Mouse (Mus musculus) heart, postnatal 0 days (tissue): ENCODE measurements at regions not wholly inside any gene's neighbourhood (a gene's known extent, or its start where the extent isn't known, plus 50 kb on each side); places are given as distances from the start of the nearest gene placed in this dataset.

Experiments
- ATAC-seq: fragments of 200-750 bp; cut with Nextera tagmentation; 2 replicates; pipeline ENCODE4 v1.8.0; 2017; ENCODE audit warnings: low read depth, moderate number of reproducible peaks, moderate library complexity; ENCODE audit not compliant: insufficient read depth
- DNase-seq: peaks from one replicate; pipeline ENCODE4 v3.0.0-alpha.2; 2016; ENCODE audit warnings: low spot score
- H3K27ac ChIP-seq: fragments of 300-500 bp; sonication (generic); 2 replicates; pipeline ENCODE4 v1.5.1; 2014; ENCODE audit warnings: low read depth, mild to moderate bottlenecking
- H3K27me3 ChIP-seq: fragments of 300-500 bp; sonication (generic); 2 replicates; pipeline ENCODE4 v1.6.1; 2014; ENCODE audit warnings: low read length, mixed read lengths; ENCODE audit not compliant: control insufficient read depth, insufficient read depth
- H3K36me3 ChIP-seq: fragments of 300-500 bp; sonication (generic); replicated peaks from 2 replicates; pipeline ENCODE4 v1.6.1; 2014; ENCODE audit warnings: low read length, mixed read lengths; ENCODE audit not compliant: control insufficient read depth, insufficient read depth
- H3K4me1 ChIP-seq: fragments of 300-500 bp; sonication (generic); 2 replicates; pipeline ENCODE4 v1.6.1; 2014; ENCODE audit warnings: antibody characterized with exemption; ENCODE audit not compliant: control insufficient read depth, insufficient read depth
- H3K4me2 ChIP-seq: fragments of 300-500 bp; sonication (generic); 2 replicates; pipeline ENCODE4 v1.6.1; 2014; ENCODE audit warnings: low read depth, mild to moderate bottlenecking, low read length, moderate library complexity
- H3K4me3 ChIP-seq: fragments of 300-500 bp; sonication (generic); 2 replicates; pipeline ENCODE4 v1.5.1; 2014; ENCODE audit warnings: low read depth, low read length
- H3K9ac ChIP-seq: fragments of 300-500 bp; sonication (generic); replicated peaks from 2 replicates; pipeline ENCODE4 v1.6.1; 2014; ENCODE audit warnings: low read depth, low read length, mixed read lengths
- H3K9me3 ChIP-seq: fragments of 300-500 bp; sonication (generic); replicated peaks from 2 replicates; pipeline ENCODE4 v1.6.1; 2016; ENCODE audit warnings: low read length; ENCODE audit not compliant: control insufficient read depth
- CTCF ChIP-seq: IDR thresholded peaks from 2 replicates; pipeline ENCODE4 v1.5.1; 2016; ENCODE audit warnings: antibody characterized with exemption, control low read depth, low read depth
- EP300 ChIP-seq: IDR thresholded peaks from 2 replicates; pipeline ENCODE4 v1.6.1; 2016; ENCODE audit warnings: antibody characterized with exemption, low read depth
- WGBS: fragments of 180-500 bp; shearing (Covaris S2); extraction: QIAGEN DNeasy Blood & Tissue Kit; methylation state at CpG from one replicate; pipeline ENCODE4 v1.1.7; 2014; 5-methylcytosine and 5-hydroxymethylcytosine counted together

DNA sequence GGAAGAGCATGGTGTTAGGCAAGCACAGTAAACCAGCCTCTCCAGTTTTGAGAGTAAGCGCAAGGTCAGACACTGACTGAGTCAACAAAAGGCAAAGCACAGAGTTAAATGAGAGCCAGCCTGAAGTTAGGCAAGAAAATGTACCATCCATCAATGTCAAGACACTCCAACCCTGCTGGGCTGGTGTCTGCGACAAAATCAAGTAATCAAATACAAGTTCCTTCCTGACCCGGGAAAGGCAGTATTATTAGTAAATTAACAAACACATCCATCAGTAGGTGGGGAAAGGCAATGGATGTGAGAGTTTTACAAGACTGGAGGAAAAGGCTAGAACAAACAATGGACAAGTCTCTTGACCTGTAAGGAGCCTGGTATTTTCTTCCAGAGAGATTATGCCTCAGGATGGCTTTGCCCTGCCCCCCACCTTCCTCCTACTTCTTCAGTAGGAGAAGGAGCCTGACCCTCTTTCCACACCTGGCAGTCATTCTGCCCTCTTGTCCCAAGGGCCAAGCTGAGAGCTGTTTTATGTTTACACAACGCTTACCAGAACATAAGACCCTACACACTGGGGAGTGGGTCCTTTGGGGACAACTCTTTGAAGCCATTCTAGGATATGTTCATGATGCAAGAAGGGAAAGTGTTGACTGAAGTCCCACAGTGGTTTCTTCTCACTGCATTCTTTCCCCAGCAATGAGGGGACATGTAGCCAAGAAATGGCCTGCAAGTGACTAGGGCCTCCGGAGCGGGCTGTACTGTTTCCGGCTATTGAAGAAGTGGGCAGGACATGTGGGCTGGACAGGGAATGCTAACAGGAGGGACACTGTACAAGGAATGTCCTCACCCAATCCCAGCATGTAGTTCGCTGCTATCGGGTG is 461.7 kb upstream of the Gm10131 start:
- no peak for TF ChIP-seq EP300
- TF ChIP-seq CTCF, result no peak
- WGBS, result 47% methylated on average over 9 of the region's 9 CpGs
- H3K4me2 ChIP-seq, result no peak overlapping the region
- ATAC-seq (peak; percentile 72), DNase-seq (peak; percentile 28)
- no peak overlapping the region for H3K9ac ChIP-seq
- no peaks in the 10 kb centered on the region for H3K27me3 ChIP-seq
- no peaks in the 10 kb centered on the region for H3K4me1 ChIP-seq
- no peaks in the 10 kb centered on the region for H3K36me3 ChIP-seq
- H3K27ac ChIP-seq, result no peak overlapping the region
- H3K4me3 ChIP-seq, result no peak overlapping the region
- no peaks in the 10 kb centered on the region for H3K9me3 ChIP-seq

GRCm38 (mm10) chr8:34571736-34572135 is 460.2 kb upstream of the Gm10131 start:
- TF ChIP-seq CTCF (no peak), EP300 (no peak)
- H3K4me3 ChIP-seq, result no peak overlapping the region

DNA sequence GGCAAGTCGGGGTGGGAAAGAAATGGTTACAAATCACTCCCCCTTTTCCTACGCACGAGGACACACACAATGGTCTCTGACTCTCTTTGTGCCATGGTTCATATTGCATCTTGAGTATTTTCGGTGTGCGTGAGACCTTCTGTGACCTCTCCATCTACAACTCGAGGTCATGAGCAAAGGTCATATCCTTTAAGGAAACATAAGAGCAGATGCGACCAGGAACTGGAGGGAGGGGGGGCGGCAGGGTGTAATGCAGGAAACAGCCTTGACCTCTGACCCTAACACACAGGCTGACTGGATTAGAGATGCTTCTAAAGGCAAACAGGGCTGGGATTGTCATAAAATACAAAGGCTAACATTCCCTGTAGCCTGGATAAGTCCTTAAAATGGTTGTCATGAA is 450.7 kb upstream of the Gm10131 start:
- Histone ChIP-seq H3K4me3 (no peak overlapping the region), H3K4me2 (no peak overlapping the region), H3K4me1 (no peaks in the 10 kb centered on the region), H3K27me3 (no peaks in the 10 kb centered on the region), H3K27ac (no peak overlapping the region), H3K36me3 (no peaks in the 10 kb centered on the region), H3K9ac (no peak overlapping the region), H3K9me3 (no peaks in the 10 kb centered on the region)
- WGBS, result 60% methylated on average over 8 of the region's 8 CpGs
- TF ChIP-seq EP300, result no peak
- TF ChIP-seq CTCF, result no peak
- no peak for DNase-seq
- no peak for ATAC-seq

More at GRCm38 (mm10) chr8:34571736-34572135, 460.2 kb upstream of the Gm10131 start:
- no peaks in the 10 kb centered on the region for H3K9me3 ChIP-seq
- H3K4me2 ChIP-seq, result no peak overlapping the region
- no peaks in the 10 kb centered on the region for H3K27me3 ChIP-seq
- WGBS, result 86% methylated on average over 1 of the region's 1 CpGs
- H3K27ac ChIP-seq, result no peak overlapping the region
- H3K36me3 ChIP-seq, result no peaks in the 10 kb centered on the region
- H3K9ac ChIP-seq, result no peak overlapping the region
- DNase-seq (no peak), ATAC-seq (no peak)
- H3K4me1 ChIP-seq, result no peaks in the 10 kb centered on the region

GRCm38 (mm10) chr8:34549786-34550185 is 438.2 kb upstream of the Gm10131 start:
- H3K9me3 ChIP-seq, result no peaks in the 10 kb centered on the region
- no peaks in the 10 kb centered on the region for H3K4me1 ChIP-seq
- 60% methylated on average over 5 of the region's 5 CpGs for WGBS
- TF ChIP-seq EP300 (no peak), CTCF (no peak)
- DNase-seq, result no peak
- no peak for ATAC-seq
- no peak overlapping the region for H3K4me3 ChIP-seq
- H3K4me2 ChIP-seq, result no peak overlapping the region
- no peaks in the 10 kb centered on the region for H3K36me3 ChIP-seq
- H3K9ac ChIP-seq, result no peak overlapping the region
- H3K27me3 ChIP-seq, result no peaks in the 10 kb centered on the region
- no peak overlapping the region for H3K27ac ChIP-seq

- Histone ChIP-seq H3K9ac (no peak overlapping the region), H3K4me3 (peak overlapping the region; percentile 21), H3K4me1 (no peaks in the 10 kb centered on the region), H3K36me3 (no peaks in the 10 kb centered on the region), H3K27ac (no peak overlapping the region), H3K4me2 (peak overlapping the region; percentile 51), H3K27me3 (no peaks in the 10 kb centered on the region), H3K9me3 (no peaks in the 10 kb centered on the region)
- TF ChIP-seq CTCF (no peak), EP300 (no peak)
- ATAC-seq (no peak), DNase-seq (no peak)
- 25% methylated on average over 11 of the region's 11 CpGs for WGBS
Observed at GRCm38 (mm10) chr8:34546815-34547214, 435.3 kb upstream of the Gm10131 start.
